Mouse (Mus musculus): ENCODE measurements around the gene Rgs3. TPM values are rescaled to one million over a fixed set of nuclear protein-coding genes. Genes with fewer than 3 reads are reported as not detected.

Gene Rgs3
- total and polyA plus RNA-seq, 2 experiments = 9.6 to 13.0 TPM

GRCm38 (mm10) chr4:62613646-62614365, 54.2 kb downstream of the Rgs3 start:
- 0 out of 2 replicates have a peak, but pooled peaks cover 2% of the 10 kb centered on the region for H3K4me1 ChIP-seq (ENCODE audit: control insufficient read depth, insufficient read depth, low read length)
- 0 out of 2 replicates have a peak, but pooled peaks have one; percentile 5 for TF ChIP-seq CTCF (IDR thresholded peaks at IDR 0.05; ENCODE audit: low read depth, low read length)
- no peak for TF ChIP-seq POLR2A (IDR thresholded peaks at IDR 0.05; ENCODE audit: extremely low read depth, insufficient read depth, low read length)
- H3K36me3 ChIP-seq (ENCODE audit: control insufficient read depth, insufficient read depth, low read length) = no peaks in the 10 kb centered on the region
- no peak overlapping the region for H3K4me3 ChIP-seq (ENCODE audit: insufficient read depth, low read depth, low read length)
- H3K9ac ChIP-seq (ENCODE audit: low read depth, low read length) = no peak overlapping the region
- 76% methylated on average over 13 of the region's 13 CpGs for WGBS
- no peaks in the 10 kb centered on the region for H3K27me3 ChIP-seq (ENCODE audit: control insufficient read depth, insufficient read depth, low read length)
- no peak for DNase-seq (ENCODE audit: extremely low read depth, low read depth, low spot score)
- H3K27ac ChIP-seq (replicated peaks; ENCODE audit: insufficient read depth, low read depth, low read length) = no peak overlapping the region
- no peaks in the 10 kb centered on the region for H3K79me2 ChIP-seq (ENCODE audit: control insufficient read depth, insufficient read depth, low read length)

GRCm38 (mm10) chr4:62617856-62618440, 58.3 kb downstream of the Rgs3 start:
- WGBS = 81% methylated on average over 9 of the region's 9 CpGs
- DNase-seq (ENCODE audit: extremely low read depth, low read depth, low spot score) = no peak
- no peak overlapping the region for H3K9ac ChIP-seq (ENCODE audit: low read depth, low read length)
- no peaks in the 10 kb centered on the region for H3K27me3 ChIP-seq (ENCODE audit: control insufficient read depth, insufficient read depth, low read length)
- TF ChIP-seq POLR2A (IDR thresholded peaks at IDR 0.05; ENCODE audit: extremely low read depth, insufficient read depth, low read length) = no peak
- no peak for TF ChIP-seq CTCF (IDR thresholded peaks at IDR 0.05; ENCODE audit: low read depth, low read length)
- H3K27ac ChIP-seq (replicated peaks; ENCODE audit: insufficient read depth, low read depth, low read length) = no peak overlapping the region
- H3K4me1 ChIP-seq (ENCODE audit: control insufficient read depth, insufficient read depth, low read length) = 0 out of 2 replicates have a peak, but pooled peaks cover 2% of the 10 kb centered on the region
- H3K4me3 ChIP-seq (ENCODE audit: insufficient read depth, low read depth, low read length) = no peak overlapping the region
- no peaks in the 10 kb centered on the region for H3K36me3 ChIP-seq (ENCODE audit: control insufficient read depth, insufficient read depth, low read length)
- H3K79me2 ChIP-seq (ENCODE audit: control insufficient read depth, insufficient read depth, low read length) = no peaks in the 10 kb centered on the region

GRCm38 (mm10) chr4:62619232-62619964, 59.8 kb downstream of the Rgs3 start:
- TF ChIP-seq POLR2A (IDR thresholded peaks at IDR 0.05; ENCODE audit: extremely low read depth, insufficient read depth, low read length) (no peak), CTCF (IDR thresholded peaks at IDR 0.05; ENCODE audit: low read depth, low read length) (no peak)
- Histone ChIP-seq H3K4me3 (ENCODE audit: insufficient read depth, low read depth, low read length) (peak overlapping the region; percentile 37), H3K36me3 (ENCODE audit: control insufficient read depth, insufficient read depth, low read length) (no peaks in the 10 kb centered on the region), H3K79me2 (ENCODE audit: control insufficient read depth, insufficient read depth, low read length) (no peaks in the 10 kb centered on the region), H3K27me3 (ENCODE audit: control insufficient read depth, insufficient read depth, low read length) (no peaks in the 10 kb centered on the region), H3K27ac (replicated peaks; ENCODE audit: insufficient read depth, low read depth, low read length) (peak overlapping the region; percentile 45), H3K9ac (ENCODE audit: low read depth, low read length) (peak overlapping the region; percentile 7), H3K4me1 (ENCODE audit: control insufficient read depth, insufficient read depth, low read length) (0 out of 2 replicates have a peak, but pooled peaks cover 2% of the 10 kb centered on the region)
- 70% methylated on average over 16 of the region's 16 CpGs for WGBS
- no peak for DNase-seq (ENCODE audit: extremely low read depth, low read depth, low spot score)

- H3K79me2 ChIP-seq (ENCODE audit: control insufficient read depth, insufficient read depth, low read length) = no peaks in the 10 kb centered on the region
- H3K9ac ChIP-seq (ENCODE audit: low read depth, low read length) = peak overlapping the region; percentile 16
- 90% methylated on average over 3 of the region's 3 CpGs for WGBS
- H3K4me3 ChIP-seq (ENCODE audit: insufficient read depth, low read depth, low read length) = peak overlapping the region; percentile 37; the same call in 1 of the 2 replicates
- H3K27ac ChIP-seq (replicated peaks; ENCODE audit: insufficient read depth, low read depth, low read length) = peak overlapping the region; percentile 30
- H3K4me1 ChIP-seq (ENCODE audit: control insufficient read depth, insufficient read depth, low read length) = 0 out of 2 replicates have a peak, but pooled peaks cover 2% of the 10 kb centered on the region
- H3K36me3 ChIP-seq (ENCODE audit: control insufficient read depth, insufficient read depth, low read length) = no peaks in the 10 kb centered on the region
- no peak for DNase-seq (ENCODE audit: extremely low read depth, low read depth, low spot score)
- H3K27me3 ChIP-seq (ENCODE audit: control insufficient read depth, insufficient read depth, low read length) = no peaks in the 10 kb centered on the region
- no peak for TF ChIP-seq CTCF (IDR thresholded peaks at IDR 0.05; ENCODE audit: low read depth, low read length)
- no peak for TF ChIP-seq POLR2A (IDR thresholded peaks at IDR 0.05; ENCODE audit: extremely low read depth, insufficient read depth, low read length)
Measured at GRCm38 (mm10) chr4:62619965-62620244, 60.3 kb downstream of the Rgs3 start.

GRCm38 (mm10) chr4:62621151-62621550, 61.5 kb downstream of the Rgs3 start:
- Histone ChIP-seq H3K27me3 (ENCODE audit: control insufficient read depth, insufficient read depth, low read length) (no peaks in the 10 kb centered on the region), H3K9ac (ENCODE audit: low read depth, low read length) (peak overlapping the region; percentile 61; the same call in 1 of the 2 replicates), H3K36me3 (ENCODE audit: control insufficient read depth, insufficient read depth, low read length) (no peaks in the 10 kb centered on the region), H3K4me1 (ENCODE audit: control insufficient read depth, insufficient read depth, low read length) (0 out of 2 replicates have a peak, but pooled peaks cover 2% of the 10 kb centered on the region), H3K27ac (replicated peaks; ENCODE audit: insufficient read depth, low read depth, low read length) (peak overlapping the region; percentile 73), H3K79me2 (ENCODE audit: control insufficient read depth, insufficient read depth, low read length) (no peaks in the 10 kb centered on the region), H3K4me3 (ENCODE audit: insufficient read depth, low read depth, low read length) (peak overlapping the region; percentile 35)
- TF ChIP-seq CTCF (IDR thresholded peaks at IDR 0.05; ENCODE audit: low read depth, low read length) (no peak), POLR2A (IDR thresholded peaks at IDR 0.05; ENCODE audit: extremely low read depth, insufficient read depth, low read length) (no peak)
- DNase-seq (ENCODE audit: extremely low read depth, low read depth, low spot score) = no peak
- WGBS = 81% methylated on average over 9 of the region's 9 CpGs
